Mouse (Mus musculus) spleen, postnatal 4 days (tissue): ENCODE results near the gene Tceal7.
"Not testable (repeated sequence)": the region's sequence is repeated elsewhere in the genome, so short reads cannot be mapped to it uniquely, and the experiment has no call there.

Source experiments
- DNase-seq, 2 experiments: peaks; one replicate each; pipeline ENCODE4 v3.0.0; 2022; ENCODE audit warnings: low spot score in 2 of 2

Tceal7 gene

DNA sequence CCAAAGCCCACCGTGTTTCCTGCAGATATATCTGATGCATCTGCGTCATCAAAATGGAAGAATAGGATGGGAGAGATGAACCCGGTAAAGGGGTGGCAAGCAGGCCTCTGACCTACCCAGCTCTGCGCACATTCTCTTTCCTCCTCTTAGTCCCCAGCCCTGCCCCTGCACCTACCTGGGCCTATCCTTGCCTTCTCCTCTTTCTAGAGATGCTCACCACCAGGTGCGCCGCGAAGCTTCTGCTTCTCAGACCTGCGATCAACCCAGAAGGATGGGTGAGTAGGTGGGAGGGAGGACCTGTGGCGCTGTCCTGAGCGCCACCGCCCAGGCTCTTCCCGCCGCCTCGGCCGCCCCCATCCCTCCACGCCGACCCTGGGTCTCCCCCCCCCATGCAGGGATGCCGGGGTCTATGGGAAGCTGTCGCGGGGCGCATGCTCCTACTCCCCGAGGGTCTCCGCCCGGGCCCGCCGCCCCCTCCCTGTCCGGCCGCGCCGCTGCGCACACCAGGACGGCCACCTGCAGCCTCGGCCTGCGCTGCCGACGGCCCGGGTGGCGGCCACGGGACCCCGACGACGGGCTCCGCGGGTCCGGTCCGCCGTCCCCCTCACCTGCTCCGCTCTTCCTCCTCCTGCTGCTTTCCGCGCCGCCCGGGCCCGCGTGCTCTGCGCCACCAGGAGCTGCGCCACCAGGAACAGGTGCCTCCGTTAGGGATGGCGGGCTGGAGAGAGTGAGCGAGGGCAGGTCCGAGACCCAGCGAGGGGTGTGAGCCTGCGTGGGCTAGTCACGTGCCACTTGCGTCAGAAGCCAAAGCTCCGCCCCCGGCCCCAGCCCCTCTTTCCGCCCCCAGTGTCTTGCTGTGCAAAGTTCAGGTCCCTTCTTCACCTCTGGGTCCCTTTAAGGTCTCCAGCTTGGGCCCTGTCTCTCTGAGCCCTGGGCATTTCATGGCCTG is at the start of gene Tceal7, which contains the start of gene Bex1:
TSS of gene Tceal7 (plus strand) at position 51 of the 949 bp plus-strand sequence.
TSS of gene Bex1 (minus strand) at position 785 of the 949 bp plus-strand sequence.
- DNase-seq, result not testable (repeated sequence)

DNA sequence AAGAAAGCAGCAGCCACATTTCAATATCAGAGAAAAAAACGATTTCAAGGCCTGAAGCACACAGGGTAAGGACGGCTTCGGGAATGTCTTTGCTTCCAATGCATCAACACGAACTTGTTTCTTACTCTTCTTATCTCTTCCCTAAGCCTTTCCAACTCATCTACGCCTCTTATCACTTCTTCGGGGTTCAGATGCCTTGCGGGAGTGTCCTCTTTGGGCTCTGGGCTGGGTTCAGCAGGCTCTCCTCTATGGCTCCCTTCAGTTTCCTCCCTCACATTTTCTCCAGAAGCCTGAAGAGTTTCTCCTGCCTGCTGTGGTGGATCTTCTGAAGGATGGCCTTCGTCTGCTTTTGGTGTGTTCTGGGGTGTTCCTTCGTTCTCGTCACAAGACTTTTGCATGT is 44.0 kb upstream of the Tceal7 start:
- no peak for DNase-seq

DNA sequence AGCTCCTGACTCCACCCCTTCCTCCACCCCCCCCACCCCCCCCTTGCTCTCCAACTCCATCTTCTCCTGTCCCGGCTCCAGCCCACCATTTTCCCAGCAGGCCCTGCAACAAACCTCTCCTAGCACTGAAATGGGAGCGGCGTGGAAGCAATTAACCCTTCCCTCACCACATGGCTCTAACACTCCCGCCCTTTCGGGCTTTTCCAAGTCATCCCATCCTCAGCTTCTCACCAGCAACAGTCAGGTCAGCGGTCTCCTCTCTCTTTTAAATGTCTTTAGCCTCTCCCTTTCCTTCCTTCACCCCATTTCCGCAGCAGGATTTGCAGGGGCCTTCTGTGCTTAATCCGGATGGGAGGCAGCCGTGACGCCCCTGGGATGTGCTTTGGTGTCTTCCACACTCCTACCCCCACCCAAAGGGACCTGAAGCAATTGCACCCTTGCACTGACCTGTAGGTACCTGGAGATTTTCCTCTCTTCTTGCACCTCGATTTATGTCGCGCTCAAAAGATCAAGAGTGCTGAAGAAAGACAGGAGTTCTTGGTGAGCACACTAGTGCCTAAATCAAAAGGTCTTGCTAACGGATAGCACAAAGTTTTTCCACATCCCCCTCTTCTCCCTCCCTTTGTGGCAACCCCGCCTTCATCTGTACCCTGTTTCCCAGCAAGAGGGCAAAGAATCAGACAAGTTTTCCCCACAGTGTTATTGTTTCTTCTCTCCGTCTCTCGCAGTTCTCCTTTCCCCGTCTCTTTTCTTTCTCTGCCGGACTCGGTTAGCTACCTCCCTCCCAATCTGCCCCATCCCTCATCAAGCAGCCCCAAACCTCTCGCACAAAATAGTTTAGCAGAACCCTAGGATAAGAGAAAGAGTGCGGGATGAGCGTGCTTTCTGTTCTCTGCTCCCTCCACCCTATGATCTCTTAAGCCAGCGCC is 43.1 kb upstream of the Tceal7 start:
- DNase-seq, result peak in 1 of 2 experiments; percentile 18

DNA sequence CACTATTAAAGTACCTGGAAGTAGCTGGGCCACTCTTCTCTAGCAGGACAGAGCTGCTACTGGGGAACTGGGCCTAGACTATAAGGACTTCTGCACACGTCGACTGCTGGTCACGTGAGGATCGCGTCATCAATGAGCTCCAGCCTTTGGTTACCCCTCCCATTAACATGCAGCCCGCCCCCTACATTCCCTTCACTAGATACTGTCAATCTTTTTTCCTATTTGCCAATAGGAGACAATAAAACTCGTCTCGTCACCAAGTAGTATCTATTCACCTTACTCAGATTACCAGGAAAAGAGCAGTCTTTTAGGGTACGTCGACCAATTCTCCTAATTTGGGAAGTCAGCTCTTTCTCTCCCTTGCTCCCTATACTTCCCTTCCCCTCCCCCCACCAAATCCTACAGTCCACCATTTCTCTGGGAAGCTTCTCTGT is 42.4 kb upstream of the Tceal7 start, which contains the start of gene Tceal8:
TSS of gene Tceal8 (minus strand) at position 225 of the 434 bp plus-strand sequence.
- DNase-seq, result peak; percentile 53 to 69

DNA sequence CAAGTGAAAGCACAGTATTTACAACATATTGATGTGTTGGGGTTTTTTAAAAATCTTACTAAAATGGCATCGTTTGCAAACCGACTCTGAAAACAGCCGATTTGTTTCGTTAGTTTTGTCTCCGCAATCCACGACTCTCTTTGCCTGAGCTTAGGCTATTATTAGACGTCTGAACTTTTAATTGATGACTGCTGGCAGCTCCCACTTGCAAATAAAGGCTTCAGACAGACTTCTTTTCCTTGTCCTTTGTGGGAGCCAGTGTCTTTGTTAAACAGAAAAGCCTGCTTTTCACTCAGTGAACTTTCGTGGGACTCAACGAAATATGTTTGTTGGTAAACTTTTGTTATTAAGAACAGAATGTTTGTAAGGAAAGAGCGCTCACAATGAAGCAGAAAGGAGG is 41.8 kb upstream of the Tceal7 start:
- no peak for DNase-seq

DNA sequence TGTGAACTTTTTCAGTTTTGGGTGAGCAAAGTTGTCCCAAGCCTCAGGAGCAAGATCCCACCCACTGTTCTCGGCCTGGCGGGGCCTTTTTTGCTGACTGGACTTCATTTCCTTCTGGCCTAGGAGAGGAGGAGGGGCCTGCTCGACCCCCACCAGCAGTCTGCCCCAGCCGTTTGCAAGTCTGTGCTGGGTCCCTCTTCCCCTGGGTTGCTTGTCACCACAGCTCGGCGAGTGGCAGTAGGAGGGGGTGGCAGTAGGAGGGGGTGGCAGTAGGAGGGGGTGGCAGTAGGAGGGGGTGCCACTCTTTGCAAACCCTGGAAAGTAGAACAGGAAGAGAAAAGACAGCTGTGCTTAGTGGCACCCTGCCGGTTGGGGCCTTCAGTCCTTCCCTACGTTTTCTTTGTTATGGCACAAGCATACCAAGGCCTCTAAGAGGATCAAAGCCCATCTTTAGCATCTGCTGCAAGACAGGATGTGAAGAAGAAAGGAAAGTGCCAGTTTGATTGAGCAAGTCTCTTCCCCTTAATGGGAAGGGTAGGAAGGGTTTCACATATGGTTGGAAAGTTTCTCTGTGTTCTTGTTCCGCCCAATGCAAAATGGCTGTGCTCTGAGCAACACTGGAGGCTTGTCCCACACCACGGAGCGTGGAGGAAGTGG is 33.6 kb upstream of the Tceal7 start:
- no peak for DNase-seq

DNA sequence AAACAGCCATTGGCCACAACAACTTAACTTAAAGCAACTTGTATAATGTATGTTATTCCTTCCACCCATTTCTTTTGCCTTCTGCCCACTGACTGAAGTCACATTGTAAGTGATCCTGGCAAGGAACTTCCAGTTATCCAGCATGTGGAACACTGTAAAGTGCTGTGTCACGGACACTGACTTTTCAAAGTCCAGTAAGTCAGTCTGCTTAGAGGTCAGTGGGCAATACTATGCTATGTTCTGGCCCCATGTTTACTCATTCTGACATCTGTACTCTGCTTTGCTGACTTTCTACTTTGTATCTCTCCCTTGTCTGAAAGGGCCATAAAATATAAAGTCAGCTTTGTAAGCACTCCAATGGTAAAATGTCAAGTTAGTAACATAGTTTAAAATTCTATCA is 31.5 kb upstream of the Tceal7 start:
- DNase-seq, result no peak

DNA sequence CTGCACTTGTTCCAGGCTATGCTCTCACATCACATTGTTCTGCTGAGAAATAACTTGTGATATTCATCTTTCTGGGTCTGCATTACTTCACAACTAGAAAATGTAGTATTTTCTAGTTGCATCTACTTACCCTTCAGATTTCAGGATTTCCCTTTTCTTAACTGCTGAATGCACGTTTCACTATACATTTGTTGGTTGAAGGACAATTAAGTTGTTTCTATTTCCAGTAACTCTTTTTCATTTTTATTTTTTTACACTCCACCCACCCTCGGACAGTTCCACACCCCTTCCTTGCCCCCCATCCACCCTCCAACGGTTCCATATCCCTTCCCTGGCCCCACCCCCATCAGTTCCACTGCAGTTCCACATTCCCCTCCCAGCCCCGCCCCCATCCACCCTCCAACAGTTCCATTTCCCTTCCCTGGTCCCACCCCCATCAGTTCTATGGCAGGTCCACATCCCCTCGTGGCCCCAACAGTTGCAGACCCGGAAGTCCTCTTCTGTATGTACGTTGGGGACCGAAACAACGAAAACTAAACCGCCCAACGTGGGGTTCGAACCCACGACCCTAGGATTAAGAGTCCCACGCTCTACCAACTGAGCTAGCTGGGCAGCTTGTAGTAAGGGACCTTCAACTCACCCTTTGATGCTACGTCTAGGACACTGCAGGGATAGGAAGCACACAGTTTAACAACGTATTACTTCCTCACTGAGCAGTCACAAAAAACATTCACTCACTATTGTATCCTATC is 19.2 kb upstream of the Tceal7 start:
- no peak for DNase-seq

DNA sequence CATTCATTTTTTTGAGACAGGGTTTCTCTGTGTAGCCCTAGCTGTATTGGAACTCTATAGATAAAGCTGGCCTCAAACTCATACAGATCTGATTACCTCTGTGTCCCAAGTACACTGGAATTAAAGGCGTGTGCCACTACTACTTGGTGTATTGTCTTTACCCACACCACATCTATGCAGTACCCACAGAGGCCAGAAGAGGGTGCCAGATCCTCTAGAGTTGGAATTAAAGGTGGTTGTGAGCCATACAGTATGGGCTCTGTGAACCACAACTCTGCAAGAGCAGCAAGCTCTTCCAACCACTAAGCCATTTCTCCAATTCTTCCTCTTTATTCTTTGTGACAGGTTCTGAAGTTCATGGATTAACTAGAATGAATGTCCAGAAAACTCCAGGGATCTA is 17.7 kb upstream of the Tceal7 start:
- peak; percentile 19 to 79 for DNase-seq

DNA sequence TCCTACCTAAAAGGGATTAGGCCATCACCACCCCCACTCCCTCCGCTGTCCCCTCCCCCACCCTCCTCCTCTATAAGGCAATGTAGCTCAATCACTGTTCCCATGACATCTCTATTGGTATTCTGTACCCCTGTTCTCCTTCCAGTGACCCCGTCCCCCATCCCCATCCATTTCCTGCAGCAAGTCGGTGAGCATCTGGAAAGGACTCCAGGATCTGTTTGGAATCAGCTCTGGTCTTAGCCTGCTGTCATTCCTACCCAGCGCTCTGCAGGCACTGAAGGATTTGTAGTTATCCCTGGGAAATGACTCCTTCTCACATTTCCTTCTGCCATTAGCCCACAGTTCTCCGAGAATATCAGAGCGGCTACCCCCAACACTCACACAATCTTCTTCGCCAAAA is 11.3 kb upstream of the Tceal7 start:
- no peak for DNase-seq

DNA sequence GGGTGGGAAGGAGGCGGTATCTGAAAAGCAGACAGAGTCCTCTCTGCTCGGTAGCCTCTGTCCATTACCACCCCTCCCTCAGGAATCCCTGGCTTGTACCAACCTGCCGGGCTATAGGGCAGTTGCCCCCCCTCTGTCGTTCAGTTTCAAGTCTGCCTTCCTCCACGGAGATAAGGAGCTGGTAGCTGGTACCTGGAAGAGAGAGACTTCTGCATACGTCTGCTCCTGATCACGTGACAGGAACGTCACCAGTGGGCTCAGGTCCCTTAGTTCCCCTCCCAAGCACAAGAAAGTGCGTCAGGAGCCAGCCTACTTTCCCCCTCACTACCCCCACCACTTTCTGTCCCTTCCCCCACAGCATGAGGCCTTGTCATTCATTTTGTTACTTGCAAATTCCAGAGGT is 10.9 kb upstream of the Tceal7 start, which contains the start of gene Tceal5:
TSS of gene Tceal5 (minus strand) at position 213 of the 403 bp plus-strand sequence.
- no peak for DNase-seq

DNA sequence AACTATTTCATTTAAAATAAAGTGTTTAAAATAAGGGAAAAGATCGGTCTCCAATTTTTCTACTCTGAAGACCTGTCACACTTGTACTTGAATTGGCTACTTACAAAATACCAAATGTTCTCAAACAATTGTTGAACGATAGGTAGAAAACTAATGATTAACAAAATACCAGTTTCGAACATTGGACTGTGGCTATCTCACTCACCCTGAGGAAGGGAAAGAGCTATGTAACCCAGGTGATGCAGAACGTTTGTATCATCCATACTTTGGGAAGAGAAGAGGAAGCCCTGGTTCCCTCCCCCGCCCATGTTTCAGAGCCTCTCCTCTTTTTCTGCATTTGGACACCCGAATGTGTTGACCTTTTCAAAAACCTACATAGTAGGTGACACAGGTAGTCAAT is 10.2 kb upstream of the Tceal7 start:
- DNase-seq, result no peak

DNA sequence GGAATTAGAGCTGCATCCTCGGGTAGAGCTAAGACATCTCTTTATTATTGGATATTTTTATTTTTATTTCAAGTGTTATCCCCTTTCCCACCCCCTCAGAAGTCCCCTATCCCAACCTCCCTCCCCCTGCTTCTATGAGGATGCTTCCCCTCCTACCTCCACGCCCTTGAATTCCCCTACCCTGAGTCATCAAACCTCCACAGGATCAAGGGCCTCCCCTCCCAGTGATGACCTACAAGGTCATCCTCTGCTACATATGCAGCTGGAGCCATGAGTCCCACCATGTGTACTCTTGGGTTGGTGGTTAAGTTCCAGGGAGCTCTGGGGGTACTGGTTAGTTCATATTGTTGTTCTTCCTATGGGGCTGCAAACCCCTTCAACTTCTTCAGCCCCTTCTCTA is 1.2 kb upstream of the Tceal7 start:
- no peak for DNase-seq

DNA sequence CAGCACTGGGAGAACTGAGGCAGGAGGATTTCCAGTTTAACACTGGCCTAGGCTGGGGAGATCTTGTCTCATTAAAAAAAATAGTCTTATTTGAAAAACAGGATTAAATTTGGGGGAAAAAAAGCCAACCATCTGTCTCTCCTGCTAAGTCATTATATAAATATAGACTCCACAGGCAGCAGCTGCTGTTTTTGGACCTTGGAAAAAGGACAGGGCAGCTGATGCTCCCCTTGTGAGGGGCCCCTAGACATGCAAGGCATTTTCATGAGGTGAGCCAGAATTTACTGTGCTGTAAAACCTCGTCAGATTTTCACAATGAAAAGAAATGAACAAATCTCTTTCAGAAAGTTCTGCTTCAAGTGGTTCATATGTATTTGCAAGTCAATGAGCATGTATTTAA is 1.7 kb downstream of the Tceal7 start:
- DNase-seq, result no peak

DNA sequence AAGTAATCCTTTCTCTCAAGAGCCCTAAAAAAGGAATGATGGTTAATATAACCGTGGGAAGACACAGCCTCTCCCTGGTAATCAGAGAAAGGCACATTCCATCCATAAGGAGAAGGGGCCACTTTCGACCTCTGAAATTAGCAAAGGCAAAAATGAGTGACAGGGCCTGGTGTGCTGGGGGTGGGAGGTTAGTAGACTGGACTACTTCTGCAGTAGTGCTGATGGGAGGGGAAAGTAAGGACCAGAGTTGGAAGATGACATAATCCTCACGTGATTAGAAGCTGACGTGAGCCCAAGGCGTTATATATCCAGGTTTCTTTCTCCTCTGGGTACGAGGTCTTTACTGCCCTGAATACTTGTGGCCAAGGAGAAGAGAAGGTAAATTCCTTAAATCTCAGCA is 9.1 kb downstream of the Tceal7 start:
- DNase-seq, result no peak

DNA sequence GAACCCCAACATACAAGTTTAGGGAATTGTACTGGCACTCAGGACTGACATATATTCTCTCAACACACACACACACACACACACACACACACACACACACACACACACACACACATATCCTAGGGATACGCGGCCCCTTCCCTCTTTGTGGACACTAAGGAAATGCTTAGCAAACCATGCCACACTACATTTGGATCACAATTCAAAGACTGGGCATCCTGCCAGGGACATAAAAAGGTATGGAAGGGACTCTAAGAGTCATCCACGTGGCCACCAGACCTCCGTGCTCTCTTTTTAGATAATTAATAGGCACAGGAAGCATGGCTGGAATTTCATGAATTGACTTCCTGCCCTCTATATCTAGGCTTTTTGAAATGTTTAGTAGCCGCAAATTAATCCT is 13.2 kb downstream of the Tceal7 start:
- no peak for DNase-seq

DNA sequence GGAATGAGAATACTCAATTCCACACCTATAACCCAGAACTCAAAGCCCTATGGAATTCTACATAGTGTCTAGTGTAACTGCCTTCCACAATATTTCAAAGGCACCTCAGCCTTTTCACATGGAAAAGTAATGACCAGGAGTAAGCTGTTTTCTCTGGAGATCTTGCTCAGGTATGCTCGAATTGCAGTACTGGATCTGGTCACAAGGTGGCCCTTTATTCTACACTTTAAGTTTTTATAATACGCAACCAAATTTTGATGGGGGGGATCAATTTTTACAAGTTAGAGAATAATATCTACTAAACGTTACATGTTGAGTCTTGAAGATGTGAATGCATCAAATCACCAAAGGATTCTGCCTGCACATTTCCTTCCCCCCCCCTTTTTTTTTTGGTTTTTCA is 23.5 kb downstream of the Tceal7 start:
- no peak for DNase-seq

DNA sequence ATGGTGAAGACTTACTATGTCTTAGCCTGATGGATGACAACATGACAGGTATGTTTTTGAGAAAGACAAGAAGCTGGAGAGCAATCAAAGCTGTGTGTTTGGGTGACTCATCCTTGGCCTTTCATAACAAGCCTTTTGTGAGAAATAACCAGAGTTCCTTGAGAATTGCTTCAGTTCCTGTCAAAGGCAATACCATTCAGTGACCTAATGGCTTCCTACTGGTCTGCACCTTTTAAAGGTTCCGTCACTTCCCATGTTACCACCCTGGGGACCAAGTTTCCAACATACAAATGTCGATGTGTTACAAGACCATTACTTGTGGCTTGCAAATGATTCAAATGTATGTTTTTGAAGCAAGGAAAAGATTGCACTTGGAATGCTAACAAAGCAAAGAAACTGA is 28.6 kb downstream of the Tceal7 start:
- DNase-seq, result no peak

DNA sequence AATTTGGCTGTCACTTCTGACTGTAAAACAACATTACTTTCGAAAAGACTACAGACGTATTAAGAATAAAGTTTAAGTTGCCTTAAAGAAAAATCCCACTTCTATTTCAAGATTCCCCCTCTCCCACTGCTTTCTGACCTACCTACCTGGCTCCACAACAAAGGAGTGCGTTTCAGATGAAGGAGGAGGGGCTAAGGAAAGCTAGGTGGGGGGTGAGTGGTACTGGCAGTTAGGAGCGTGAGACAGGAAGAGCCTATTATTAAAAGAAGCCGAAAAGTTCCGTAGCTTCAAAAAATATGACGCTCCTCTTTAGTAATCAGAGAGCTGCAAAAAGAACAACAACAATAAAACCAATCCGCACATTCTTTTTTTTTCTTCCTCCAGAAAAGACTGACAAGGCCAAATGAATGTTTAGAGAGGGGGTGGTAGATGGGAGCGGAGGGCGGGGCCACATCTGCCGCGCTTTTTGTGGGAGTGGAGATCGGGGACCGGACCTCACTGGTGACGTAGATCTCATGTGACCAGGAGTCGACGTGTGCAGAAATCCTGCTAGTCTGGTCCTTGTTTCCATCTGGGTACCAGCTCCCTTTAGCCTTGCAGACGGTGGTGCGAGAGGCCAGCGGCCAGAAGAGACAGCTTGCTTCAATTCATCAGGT is 30.1 kb downstream of the Tceal7 start, which contains the start of gene Tceal9:
TSS of gene Tceal9 (plus strand) at position 506 of the 656 bp plus-strand sequence.
- DNase-seq, result peak; percentile 71 to 76

DNA sequence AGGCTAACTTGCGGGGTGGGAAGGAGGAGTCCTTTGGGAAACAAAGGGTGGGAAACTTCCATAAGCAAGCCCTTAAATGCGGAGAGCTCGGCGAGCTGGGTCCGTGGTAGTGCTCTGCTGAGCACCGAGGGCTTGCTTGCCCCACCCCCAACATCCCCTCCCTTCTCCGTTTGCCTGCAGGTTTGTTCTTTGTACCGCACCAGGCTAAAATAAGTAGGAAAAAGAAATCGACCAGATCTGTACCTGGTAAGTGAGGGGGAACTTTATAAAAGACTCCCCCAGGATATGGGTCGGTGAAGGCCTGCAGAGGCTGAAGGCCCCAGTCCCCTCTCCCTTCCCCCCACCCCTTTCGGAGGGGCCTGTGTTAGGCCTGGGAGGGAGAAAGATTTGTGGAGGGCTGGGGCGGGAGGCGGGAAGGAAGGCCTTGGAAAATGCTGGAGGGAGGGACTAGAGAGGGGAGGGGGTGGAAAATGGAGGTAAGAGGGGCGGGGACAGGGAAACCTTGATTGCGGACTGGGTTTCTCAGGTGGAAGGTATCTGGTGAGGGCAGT is 31.0 kb downstream of the Tceal7 start:
- peak in 1 of 2 experiments; percentile 12 for DNase-seq
